14 mouse cellular contexts compared by ENCODE assay signal in the genomic region with DNA sequence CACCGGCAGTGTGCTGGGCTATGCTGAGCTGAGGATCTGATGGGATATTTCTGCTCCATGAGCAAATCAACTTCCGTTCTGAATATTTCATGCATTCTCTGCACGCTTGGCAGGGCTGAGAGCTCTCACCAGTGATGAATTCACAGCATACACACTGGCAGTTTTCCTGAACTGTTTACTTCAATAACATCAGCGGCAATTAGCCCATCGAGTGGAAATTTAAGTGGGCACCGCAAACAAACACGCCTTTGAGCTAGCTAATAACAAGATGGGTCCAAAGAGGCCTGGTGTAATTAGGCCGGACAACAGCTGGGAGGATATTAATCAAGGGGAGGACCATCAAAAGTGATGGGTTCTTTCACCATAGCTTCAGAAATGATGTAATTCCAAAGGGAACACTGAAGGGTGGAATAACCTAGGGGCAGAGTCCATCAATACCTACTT.
DNase-seq lines count a peak whose midpoint lies in the region; ATAC-seq lines count a peak whose summit lies in the region.
"Had no signal": no experiment of that assay in that cellular context is flagged by ENCODE, and none has a peak within 500 bp of the region (broad histone marks: within the 10 kb centered on the region; RNA-seq: fewer than 3 reads in every experiment).

No protein-coding gene starts in this region.

- H3K27me3 ChIP-seq in midbrain, embryonic 12.5 days, result no peaks in the 10 kb centered on the region
- no peaks in the 10 kb centered on the region for H3K27me3 ChIP-seq in midbrain, embryonic 11.5 days (ENCODE audit: control insufficient read depth, insufficient read depth, low read length)
- H3K27me3 ChIP-seq in hindbrain, embryonic 16.5 days (replicated peaks; ENCODE audit: control insufficient read depth, insufficient read depth, low read length), result no peaks in the 10 kb centered on the region
- H3K27me3 ChIP-seq in intestine, embryonic 16.5 days (replicated peaks; ENCODE audit: control insufficient read depth, insufficient read depth, low read length), result no peaks in the 10 kb centered on the region
- H3K27me3 ChIP-seq: megakaryocyte, embryonic 14.5 days had no signal

- WGBS in midbrain, embryonic 12.5 days, result 65% methylated on average over 8 of the region's 8 CpGs
- 78% methylated on average over 8 of the region's 8 CpGs for WGBS in midbrain, embryonic 11.5 days
- WGBS in hindbrain, embryonic 16.5 days, result 32% methylated on average over 8 of the region's 8 CpGs
- 75% methylated on average over 8 of the region's 8 CpGs for WGBS in intestine, embryonic 16.5 days

- no peak overlapping the region for H3K4me3 ChIP-seq in midbrain, embryonic 12.5 days
- H3K4me3 ChIP-seq in midbrain, embryonic 11.5 days (ENCODE audit: low read depth, low read length), result no peak overlapping the region
- no peak overlapping the region for H3K4me3 ChIP-seq in hindbrain, embryonic 16.5 days (ENCODE audit: low read length)
- H3K4me3 ChIP-seq in intestine, embryonic 16.5 days (ENCODE audit: low read length), result no peak overlapping the region
- H3K4me3 ChIP-seq: megakaryocyte, embryonic 14.5 days had no signal

- H3K36me3 ChIP-seq in midbrain, embryonic 12.5 days, result no peaks in the 10 kb centered on the region
- no peaks in the 10 kb centered on the region for H3K36me3 ChIP-seq in midbrain, embryonic 11.5 days (ENCODE audit: control insufficient read depth, insufficient read depth, low read length)
- no peaks in the 10 kb centered on the region for H3K36me3 ChIP-seq in hindbrain, embryonic 16.5 days (ENCODE audit: control insufficient read depth, insufficient read depth, low read length)
- no peaks in the 10 kb centered on the region for H3K36me3 ChIP-seq in intestine, embryonic 16.5 days (ENCODE audit: control insufficient read depth, insufficient read depth, low read length)

- H3K4me1 ChIP-seq in midbrain, embryonic 12.5 days, result peaks cover 15% of the 10 kb centered on the region
- H3K4me1 ChIP-seq in midbrain, embryonic 11.5 days (ENCODE audit: control insufficient read depth, insufficient read depth, low read length), result no peaks in the 10 kb centered on the region
- H3K4me1 ChIP-seq in hindbrain, embryonic 16.5 days (ENCODE audit: control insufficient read depth, insufficient read depth, low read depth, low read length), result no peaks in the 10 kb centered on the region
- no peaks in the 10 kb centered on the region for H3K4me1 ChIP-seq in intestine, embryonic 16.5 days (ENCODE audit: control insufficient read depth, insufficient read depth, low read length)
- H3K4me1 ChIP-seq: megakaryocyte, embryonic 14.5 days had no signal

- no peak overlapping the region for H3K4me2 ChIP-seq in midbrain, embryonic 12.5 days (replicated peaks)
- no peak overlapping the region for H3K4me2 ChIP-seq in midbrain, embryonic 11.5 days
- no peak overlapping the region for H3K4me2 ChIP-seq in hindbrain, embryonic 16.5 days (ENCODE audit: low read length)
- no peak overlapping the region for H3K4me2 ChIP-seq in intestine, embryonic 16.5 days (ENCODE audit: low read depth, low read length)

- H3K9me3 ChIP-seq in midbrain, embryonic 12.5 days, result no peaks in the 10 kb centered on the region
- no peaks in the 10 kb centered on the region for H3K9me3 ChIP-seq in midbrain, embryonic 11.5 days (ENCODE audit: control insufficient read depth, low read length)
- no peaks in the 10 kb centered on the region for H3K9me3 ChIP-seq in hindbrain, embryonic 16.5 days (ENCODE audit: control insufficient read depth, low read length)
- no peaks in the 10 kb centered on the region for H3K9me3 ChIP-seq in intestine, embryonic 16.5 days (ENCODE audit: control insufficient read depth, low read length)

- peak; percentile 34 to 41 for DNase-seq in cerebellum, postnatal 10 days
- DNase-seq in cerebellum, adult 11-12 months, result no peak
- DNase-seq in midbrain, embryonic 11.5 days (ENCODE audit: low spot score, missing footprints), result no peak
- DNase-seq in retina, embryonic 14.5 days (ENCODE audit: low spot score), result peak; percentile 72
- no peak for DNase-seq in adrenal gland, postnatal 36 days
- DNase-seq: adrenal gland, adult 2 months; heart, adult 11 months; heart, postnatal 10 days; kidney, postnatal 36 days had no signal

- peak; percentile 71 for ATAC-seq in midbrain, embryonic 12.5 days (ENCODE audit: low FRiP score, low read depth)
- ATAC-seq in midbrain, embryonic 11.5 days (ENCODE audit: low FRiP score), result no peak
- ATAC-seq in hindbrain, embryonic 16.5 days, result peak; percentile 82
- ATAC-seq in intestine, embryonic 16.5 days, result no peak
- ATAC-seq: intestine, postnatal 0 days had no signal

- no peak overlapping the region for H3K9ac ChIP-seq in midbrain, embryonic 12.5 days (replicated peaks)
- H3K9ac ChIP-seq in midbrain, embryonic 11.5 days (ENCODE audit: low read length), result no peak overlapping the region
- no peak overlapping the region for H3K9ac ChIP-seq in hindbrain, embryonic 16.5 days (ENCODE audit: low read depth, low read length)
- H3K9ac ChIP-seq in intestine, embryonic 16.5 days (ENCODE audit: low read depth, low read length), result no peak overlapping the region

- peak overlapping the region; percentile 49; the same call in 1 of the 2 replicates for H3K27ac ChIP-seq in midbrain, embryonic 12.5 days (replicated peaks)
- H3K27ac ChIP-seq in midbrain, embryonic 11.5 days (ENCODE audit: low read depth, low read length), result no peak overlapping the region
- peak overlapping the region; percentile 29; the same call in 1 of the 2 replicates for H3K27ac ChIP-seq in hindbrain, embryonic 16.5 days (ENCODE audit: low read depth, low read length)
- no peak overlapping the region for H3K27ac ChIP-seq in intestine, embryonic 16.5 days (ENCODE audit: low read length)

Comparison
In these comparisons a context has a peak if more than half of its experiments do, and no peak if none do; other contexts are left out.
1. DNase-seq: peak in cerebellum, postnatal 10 days (2 of 2) and retina, embryonic 14.5 days (single experiment); none in cerebellum, adult 11-12 months (single experiment), midbrain, embryonic 11.5 days (single experiment) and adrenal gland, postnatal 36 days (0 of 2).
2. ATAC-seq: peak in midbrain, embryonic 12.5 days (single experiment) and hindbrain, embryonic 16.5 days (single experiment); none in midbrain, embryonic 11.5 days (single experiment) and intestine, embryonic 16.5 days (single experiment).
3. H3K27ac ChIP-seq: peak in midbrain, embryonic 12.5 days (single experiment) and hindbrain, embryonic 16.5 days (single experiment); none in midbrain, embryonic 11.5 days (single experiment) and intestine, embryonic 16.5 days (single experiment).